Mouse (Mus musculus) CH12.LX (cell line): ENCODE measurements around the gene Igf1r. TPM values are rescaled to one million over a fixed set of nuclear protein-coding genes. Genes with fewer than 3 reads are reported as not detected.

Experiments used
- DNase-seq: peaks from one replicate; pipeline ENCODE4 v3.0.0-alpha.2; 2013; ENCODE audit errors: extremely low read depth
- H3K27ac ChIP-seq: 2 replicates; pipeline ENCODE4 v1.5.1; 2012; ENCODE audit warnings: low read depth, mild to moderate bottlenecking, control low read depth, moderate library complexity; ENCODE audit not compliant: insufficient read depth
- H3K27me3 ChIP-seq: replicated peaks from 2 replicates; pipeline ENCODE3; 2012; ENCODE audit warnings: inconsistent platforms
- H3K36me3 ChIP-seq, 2 experiments: replicated peaks in 1 of 2; 2 replicates each; pipeline versions ENCODE3 to v1.6.1; 2012; ENCODE audit warnings: inconsistent platforms in 1 of 2, low read length in 1 of 2, mild to moderate bottlenecking in 1 of 2, mixed read lengths in 1 of 2, moderate library complexity in 1 of 2; ENCODE audit not compliant: control insufficient read depth in 1 of 2, insufficient read depth in 1 of 2
- H3K4me1 ChIP-seq, 2 experiments: 2 replicates each; pipeline ENCODE4 v1.6.1; 2012; ENCODE audit warnings: inconsistent platforms in 1 of 2, moderate library complexity in 1 of 2; ENCODE audit not compliant: insufficient read depth in 2 of 2, control insufficient read depth in 1 of 2
- H3K4me2 ChIP-seq: 2 replicates; pipeline ENCODE4 v1.6.1; 2012; ENCODE audit warnings: low read depth, mild to moderate bottlenecking, control low read depth; ENCODE audit not compliant: poor library complexity, insufficient read depth, severe bottlenecking
- H3K4me3 ChIP-seq, 3 experiments: fragments of 150-350 bp in 1 of 3; sonication (generic) in 1 of 3; replicated peaks in 1 of 3; 2 replicates each; pipeline versions ENCODE3 to v1.5.1; 2011 to 2012; ENCODE audit warnings: low read depth in 2 of 3, low read length in 2 of 3, mild to moderate bottlenecking in 2 of 3, moderate library complexity in 2 of 3, control low read depth in 1 of 3, improper control_type of control experiment in 1 of 3, inconsistent platforms in 1 of 3, mixed read lengths in 1 of 3; ENCODE audit not compliant: poor library complexity in 1 of 3
- H3K79me2 ChIP-seq: replicated peaks from 2 replicates; pipeline ENCODE4 v1.6.1; 2012; ENCODE audit warnings: mild to moderate bottlenecking, moderate library complexity; ENCODE audit not compliant: control insufficient read depth, poor library complexity, insufficient read depth, severe bottlenecking; ENCODE audit errors: extremely low read depth
- H3K9ac ChIP-seq: 2 replicates; pipeline ENCODE4 v1.6.1; 2012; ENCODE audit warnings: low read depth, mild to moderate bottlenecking, control low read depth, moderate library complexity; ENCODE audit not compliant: insufficient read depth
- H3K9me3 ChIP-seq: replicated peaks from 2 replicates; pipeline ENCODE3; 2012; ENCODE audit warnings: low read length, inconsistent platforms, mixed read lengths
- CHD1 ChIP-seq: IDR thresholded peaks from 2 replicates; pipeline ENCODE4 v1.6.1; 2012; ENCODE audit warnings: low read depth, low read length, improper control_type of control experiment, inconsistent platforms
- E2F4 ChIP-seq: IDR thresholded peaks from 2 replicates; pipeline ENCODE4 v1.6.1; 2011; ENCODE audit warnings: low read depth, low read length, improper control_type of control experiment; ENCODE audit not compliant: insufficient replicate concordance
- EP300 ChIP-seq: IDR thresholded peaks from 2 replicates; pipeline ENCODE4 v1.6.1; 2011; ENCODE audit warnings: low read length, improper control_type of control experiment
- ETS1 ChIP-seq: conservative IDR thresholded peaks from 2 replicates; pipeline ENCODE4 v1.6.1; 2012; ENCODE audit warnings: low read depth, mild to moderate bottlenecking, inconsistent platforms, low read length, improper control_type of control experiment, moderate library complexity
- HCFC1 ChIP-seq: IDR thresholded peaks from 2 replicates; pipeline ENCODE4 v1.6.1; 2012; ENCODE audit warnings: low read depth, mild to moderate bottlenecking, inconsistent platforms, low read length, improper control_type of control experiment
- JUND ChIP-seq: conservative IDR thresholded peaks from 2 replicates; pipeline ENCODE4 v1.6.1; 2011; ENCODE audit warnings: low read depth, low read length, improper control_type of control experiment
- MAFK ChIP-seq: IDR thresholded peaks from 2 replicates; pipeline ENCODE4 v1.6.1; 2011; ENCODE audit warnings: low read length, improper control_type of control experiment; ENCODE audit not compliant: insufficient replicate concordance
- MEF2A ChIP-seq: IDR thresholded peaks from 2 replicates; pipeline ENCODE4 v1.6.1; 2014; ENCODE audit warnings: low read depth, mild to moderate bottlenecking, inconsistent platforms, low read length, improper control_type of control experiment, borderline replicate concordance
- MXI1 ChIP-seq: IDR thresholded peaks from 2 replicates; pipeline ENCODE4 v1.6.1; 2011; ENCODE audit warnings: mild to moderate bottlenecking, low read depth, low read length, improper control_type of control experiment
- NELFE ChIP-seq: IDR thresholded peaks from 2 replicates; pipeline ENCODE4 v1.6.1; 2011; ENCODE audit warnings: low read depth, low read length, improper control_type of control experiment
- PAX5 ChIP-seq: IDR thresholded peaks from 2 replicates; pipeline ENCODE4 v1.6.1; 2012; ENCODE audit warnings: low read length, inconsistent platforms, mixed read lengths
- POLR2AphosphoS2 ChIP-seq: IDR thresholded peaks from 2 replicates; pipeline ENCODE4 v1.6.1; 2011; ENCODE audit warnings: low read depth, low read length, improper control_type of control experiment
- RAD21 ChIP-seq: IDR thresholded peaks from 2 replicates; pipeline ENCODE4 v1.6.1; 2011; ENCODE audit warnings: low read depth, mild to moderate bottlenecking, low read length, improper control_type of control experiment, moderate library complexity
- RCOR1 ChIP-seq: conservative IDR thresholded peaks from 2 replicates; pipeline ENCODE4 v1.6.1; 2012; ENCODE audit warnings: low read depth, mild to moderate bottlenecking, inconsistent platforms, low read length, improper control_type of control experiment
- ZMIZ1 ChIP-seq: IDR thresholded peaks from 2 replicates; pipeline ENCODE4 v1.6.1; 2012; ENCODE audit warnings: low read depth, mild to moderate bottlenecking, inconsistent platforms, low read length, improper control_type of control experiment
- ZNF384 ChIP-seq: IDR thresholded peaks from 2 replicates; pipeline ENCODE4 v1.6.1; 2012; ENCODE audit warnings: low read depth, low read length, improper control_type of control experiment, inconsistent platforms
- dilution Hi-C: fragments of 300-500 bp; cut with MboI; formaldehyde crosslinking; loops from 2 replicates; pipeline ENCODE4 v1.14.3; 2020; ENCODE audit warnings: low sequenced_read_pairs; ENCODE audit not compliant: extremely low pct_unique_long_range_greater_than_20kb, extremely low pct_ligation_motif_present
- in situ Hi-C: fragments of 300-500 bp; cut with MboI; formaldehyde crosslinking; loops from 3 replicates; pipeline ENCODE4 v1.14.3; 2019; ENCODE audit warnings: low sequenced_read_pairs, low pct_ligation_motif_present, low pct_unique_long_range_greater_than_20kb, mixed read lengths
- polyA plus RNA-seq: library from polyadenylated mRNA; unstranded; fragments of >175 nt; gene quantifications from 2 replicates; pipeline ENCODE4 v1.2.1, GENCODE M21; 2012; ENCODE audit warnings: low read depth; ENCODE audit not compliant: insufficient read length
- total RNA-seq, 2 experiments: library from RNA; depleted of rRNA; stranded (reverse); fragments of 300-350 nt in 1 of 2; fragments of >200 nt in 1 of 2; gene quantifications; 2 replicates each; pipeline ENCODE4 v1.2.3; 2012 to 2014

Gene Igf1r
- total and polyA plus RNA-seq, 3 experiments, result 0.19 to 1.6 (median 0.29) TPM

DNA sequence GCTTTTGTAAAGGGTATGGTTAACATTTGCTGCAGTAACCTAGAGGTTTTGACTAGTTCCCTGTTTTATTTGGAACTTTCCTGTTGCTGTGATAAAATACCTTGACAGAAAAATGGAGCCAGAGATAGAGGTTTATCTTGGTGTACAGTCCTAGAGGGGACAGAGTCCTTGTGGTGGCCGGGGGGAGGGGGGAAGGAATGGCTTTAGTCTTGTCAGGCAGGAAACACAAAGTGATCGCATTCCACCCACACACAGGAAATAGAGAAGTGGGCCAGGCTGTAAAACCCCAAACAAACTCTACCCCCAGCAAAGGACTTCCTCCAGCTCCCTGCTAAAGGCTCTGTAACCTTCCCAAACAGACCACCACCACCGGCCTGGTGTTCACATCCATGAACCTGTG is 211.4 kb downstream of the Igf1r start:
- no peak overlapping the region for H3K9ac ChIP-seq
- H3K4me3 ChIP-seq, result no peak overlapping the region
- dilution Hi-C loops, result no loop called here
- no peak overlapping the region for H3K4me2 ChIP-seq
- in situ Hi-C loops, result no loop called here
- H3K4me1 ChIP-seq, result peaks cover 4 to 19% of the 10 kb centered on the region in 2 experiments; a peak in 2 of 4 replicates
- H3K9me3 ChIP-seq, result no peaks in the 10 kb centered on the region
- H3K79me2 ChIP-seq, result no peaks in the 10 kb centered on the region
- no peaks in the 10 kb centered on the region for H3K27me3 ChIP-seq
- no peaks in the 10 kb centered on the region for H3K36me3 ChIP-seq
- H3K27ac ChIP-seq, result no peak overlapping the region
- TF ChIP-seq HCFC1 (no peak), NELFE (no peak), ZMIZ1 (no peak), JUND (no peak), POLR2AphosphoS2 (no peak), RCOR1 (no peak), EP300 (no peak), PAX5 (no peak)
- no peak for DNase-seq

DNA sequence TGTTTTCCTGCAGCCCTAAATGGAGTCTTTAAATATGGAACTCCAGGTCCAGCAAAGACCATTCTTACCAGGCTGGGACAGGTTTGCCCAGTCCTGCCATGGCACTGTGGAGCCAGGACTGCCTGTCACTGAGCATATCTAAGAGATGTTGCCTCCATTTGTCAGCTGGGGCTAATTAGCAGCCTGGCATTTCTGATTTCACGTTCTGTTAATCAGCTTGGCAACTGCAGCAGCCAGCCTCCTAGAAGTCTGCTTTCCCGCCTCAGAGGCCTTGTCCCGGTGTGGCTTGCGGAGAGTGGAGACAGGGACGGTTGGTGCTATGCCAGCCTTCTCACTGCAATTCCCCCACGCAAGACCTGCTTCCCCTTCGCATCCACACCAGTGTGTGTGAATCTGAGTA is 220.1 kb downstream of the Igf1r start:
- TF ChIP-seq POLR2AphosphoS2 (no peak), MXI1 (no peak), RAD21 (no peak), ETS1 (no peak), CHD1 (no peak), ZNF384 (no peak), NELFE (no peak), MEF2A (no peak), ZMIZ1 (no peak), MAFK (no peak), E2F4 (no peak)
- TF ChIP-seq, all 38 proteins: peak for 0
- dilution Hi-C loops (no loop called here), in situ Hi-C loops (no loop called here)
- H3K36me3 ChIP-seq, result no peaks in the 10 kb centered on the region
- no peak overlapping the region for H3K4me2 ChIP-seq
- H3K27me3 ChIP-seq, result no peaks in the 10 kb centered on the region
- no peak for DNase-seq
- no peak overlapping the region for H3K9ac ChIP-seq
- no peaks in the 10 kb centered on the region for H3K9me3 ChIP-seq
- H3K79me2 ChIP-seq, result no peaks in the 10 kb centered on the region
- no peaks in the 10 kb centered on the region for H3K4me1 ChIP-seq
- H3K27ac ChIP-seq, result no peak overlapping the region
- H3K4me3 ChIP-seq, result no peak overlapping the region
